Mouse (Mus musculus): ENCODE results near the gene Rdh5. TPM values are rescaled to one million over a fixed set of nuclear protein-coding genes. Genes with fewer than 3 reads are reported as not detected.

Gene Rdh5
- polyA plus RNA-seq (2016; fragmentation: Nextera tagmentation; extraction: Ambion mirVana), result 11.0 and 12.8 TPM in 2 replicates

GRCm38 (mm10) chr10:128922822-128923012, at the start of gene Rdh5:
Gene Rdh5 (minus strand): TSS chr10:128922888.
- Histone ChIP-seq H3K27me3 (ENCODE audit: poor library complexity, severe bottlenecking) (peaks cover 11% of the 10 kb centered on the region), H3K36me3 (replicated peaks) (peaks cover 7% of the 10 kb centered on the region), H3K9me3 (no peaks in the 10 kb centered on the region), H3K27ac (peak within 1 kb of the TSS; percentile 93), H3K4me3 (peak within 1 kb of the TSS; percentile 91), H3K4me1 (peaks cover 56% of the 10 kb centered on the region)
- 22% methylated on average over 1 of the region's 1 CpGs for WGBS
- no peak for DNase-seq (ENCODE audit: extremely low spot score, low spot score)

GRCm38 (mm10) chr10:128970740-128971250, 48.1 kb upstream of the Rdh5 start:
- Histone ChIP-seq H3K4me1 (no peaks in the 10 kb centered on the region), H3K27me3 (ENCODE audit: poor library complexity, severe bottlenecking) (no peaks in the 10 kb centered on the region), H3K9me3 (no peaks in the 10 kb centered on the region), H3K36me3 (replicated peaks) (no peaks in the 10 kb centered on the region), H3K27ac (no peak overlapping the region), H3K4me3 (no peak overlapping the region)
- no peak for DNase-seq (ENCODE audit: extremely low spot score, low spot score)
- 54% methylated on average over 1 of the region's 1 CpGs for WGBS

- no peaks in the 10 kb centered on the region for H3K27me3 ChIP-seq (ENCODE audit: poor library complexity, severe bottlenecking)
- no peak overlapping the region for H3K27ac ChIP-seq
- no peak for DNase-seq (ENCODE audit: extremely low spot score, low spot score)
- no peaks in the 10 kb centered on the region for H3K36me3 ChIP-seq (replicated peaks)
- WGBS, result 68% methylated on average over 1 of the region's 1 CpGs
- H3K9me3 ChIP-seq, result no peaks in the 10 kb centered on the region
- H3K4me1 ChIP-seq, result no peaks in the 10 kb centered on the region
- no peak overlapping the region for H3K4me3 ChIP-seq
These were observed 45.7 kb upstream of the Rdh5 start for GRCm38 (mm10) chr10:128968341-128968749.

GRCm38 (mm10) chr10:128965871-128966270, 43.2 kb upstream of the Rdh5 start:
- Histone ChIP-seq H3K4me3 (no peak overlapping the region), H3K9me3 (no peaks in the 10 kb centered on the region), H3K36me3 (replicated peaks) (no peaks in the 10 kb centered on the region), H3K27ac (no peak overlapping the region), H3K4me1 (no peaks in the 10 kb centered on the region), H3K27me3 (ENCODE audit: poor library complexity, severe bottlenecking) (no peaks in the 10 kb centered on the region)
- 88% methylated on average over 6 of the region's 6 CpGs for WGBS
- DNase-seq (ENCODE audit: extremely low spot score, low spot score), result no peak

GRCm38 (mm10) chr10:128964961-128965360, 42.3 kb upstream of the Rdh5 start:
- H3K36me3 ChIP-seq (replicated peaks), result no peaks in the 10 kb centered on the region
- WGBS, result 73% methylated on average over 2 of the region's 2 CpGs
- H3K9me3 ChIP-seq, result no peaks in the 10 kb centered on the region
- H3K27me3 ChIP-seq (ENCODE audit: poor library complexity, severe bottlenecking), result no peaks in the 10 kb centered on the region
- no peak for DNase-seq (ENCODE audit: extremely low spot score, low spot score)
- H3K27ac ChIP-seq, result no peak overlapping the region
- no peaks in the 10 kb centered on the region for H3K4me1 ChIP-seq
- no peak overlapping the region for H3K4me3 ChIP-seq

- Histone ChIP-seq H3K36me3 (replicated peaks) (no peaks in the 10 kb centered on the region), H3K4me1 (no peaks in the 10 kb centered on the region), H3K27ac (no peak within 1 kb of the TSS), H3K4me3 (no peak within 1 kb of the TSS), H3K9me3 (no peaks in the 10 kb centered on the region), H3K27me3 (ENCODE audit: poor library complexity, severe bottlenecking) (no peaks in the 10 kb centered on the region)
- DNase-seq (ENCODE audit: extremely low spot score, low spot score), result no peak
- WGBS, result 89% methylated on average over 12 of the region's 12 CpGs
These were observed 38.2 kb upstream of the Rdh5 start, which contains the start of gene Mettl7b for GRCm38 (mm10) chr10:128960590-128961584. Gene Mettl7b (minus strand): TSS chr10:128960988.

- no peaks in the 10 kb centered on the region for H3K27me3 ChIP-seq (ENCODE audit: poor library complexity, severe bottlenecking)
- H3K4me1 ChIP-seq, result no peaks in the 10 kb centered on the region
- no peak overlapping the region for H3K4me3 ChIP-seq
- no peak for DNase-seq (ENCODE audit: extremely low spot score, low spot score)
- no peaks in the 10 kb centered on the region for H3K9me3 ChIP-seq
- 81% methylated on average over 4 of the region's 4 CpGs for WGBS
- H3K36me3 ChIP-seq (replicated peaks), result no peaks in the 10 kb centered on the region
- no peak overlapping the region for H3K27ac ChIP-seq
These were observed 37.5 kb upstream of the Rdh5 start for GRCm38 (mm10) chr10:128960142-128960541.

GRCm38 (mm10) chr10:128958340-128958739, 35.7 kb upstream of the Rdh5 start:
- no peak overlapping the region for H3K27ac ChIP-seq
- H3K9me3 ChIP-seq, result no peaks in the 10 kb centered on the region
- no peaks in the 10 kb centered on the region for H3K4me1 ChIP-seq
- no peaks in the 10 kb centered on the region for H3K36me3 ChIP-seq (replicated peaks)
- DNase-seq (ENCODE audit: extremely low spot score, low spot score), result no peak
- WGBS, result 84% methylated on average over 10 of the region's 10 CpGs
- H3K4me3 ChIP-seq, result no peak overlapping the region
- no peaks in the 10 kb centered on the region for H3K27me3 ChIP-seq (ENCODE audit: poor library complexity, severe bottlenecking)

GRCm38 (mm10) chr10:128950208-128950887, 27.7 kb upstream of the Rdh5 start:
- Histone ChIP-seq H3K27ac (no peak overlapping the region), H3K4me1 (no peaks in the 10 kb centered on the region), H3K27me3 (ENCODE audit: poor library complexity, severe bottlenecking) (no peaks in the 10 kb centered on the region), H3K9me3 (no peaks in the 10 kb centered on the region), H3K36me3 (replicated peaks) (no peaks in the 10 kb centered on the region), H3K4me3 (no peak overlapping the region)
- WGBS, result 77% methylated on average over 16 of the region's 16 CpGs
- DNase-seq (ENCODE audit: extremely low spot score, low spot score), result no peak

GRCm38 (mm10) chr10:128947496-128947895, 24.8 kb upstream of the Rdh5 start:
- no peak for DNase-seq (ENCODE audit: extremely low spot score, low spot score)
- 90% methylated on average over 4 of the region's 4 CpGs for WGBS
- no peaks in the 10 kb centered on the region for H3K36me3 ChIP-seq (replicated peaks)
- no peak overlapping the region for H3K4me3 ChIP-seq
- H3K27ac ChIP-seq, result no peak overlapping the region
- H3K4me1 ChIP-seq, result no peaks in the 10 kb centered on the region
- H3K27me3 ChIP-seq (ENCODE audit: poor library complexity, severe bottlenecking), result no peaks in the 10 kb centered on the region
- no peaks in the 10 kb centered on the region for H3K9me3 ChIP-seq

- Histone ChIP-seq H3K4me1 (no peaks in the 10 kb centered on the region), H3K9me3 (no peaks in the 10 kb centered on the region), H3K27ac (no peak overlapping the region), H3K27me3 (ENCODE audit: poor library complexity, severe bottlenecking) (no peaks in the 10 kb centered on the region), H3K36me3 (replicated peaks) (no peaks in the 10 kb centered on the region), H3K4me3 (no peak overlapping the region)
- WGBS, result 16% methylated on average over 3 of the region's 3 CpGs
- DNase-seq (ENCODE audit: extremely low spot score, low spot score), result no peak
These were observed 23.0 kb upstream of the Rdh5 start for GRCm38 (mm10) chr10:128945675-128946074.

GRCm38 (mm10) chr10:128940475-128941061, 17.9 kb upstream of the Rdh5 start:
- no peak for DNase-seq (ENCODE audit: extremely low spot score, low spot score)
- Histone ChIP-seq H3K36me3 (replicated peaks) (no peaks in the 10 kb centered on the region), H3K4me1 (no peaks in the 10 kb centered on the region), H3K4me3 (no peak overlapping the region), H3K27me3 (ENCODE audit: poor library complexity, severe bottlenecking) (peaks cover 22% of the 10 kb centered on the region), H3K27ac (no peak overlapping the region), H3K9me3 (no peaks in the 10 kb centered on the region)
- WGBS, result 89% methylated on average over 10 of the region's 10 CpGs

- H3K36me3 ChIP-seq (replicated peaks), result no peaks in the 10 kb centered on the region
- no peaks in the 10 kb centered on the region for H3K9me3 ChIP-seq
- DNase-seq (ENCODE audit: extremely low spot score, low spot score), result no peak
- peaks cover 5% of the 10 kb centered on the region for H3K4me1 ChIP-seq
- H3K4me3 ChIP-seq, result no peak overlapping the region
- H3K27ac ChIP-seq, result no peak overlapping the region
- peaks cover 38% of the 10 kb centered on the region for H3K27me3 ChIP-seq (ENCODE audit: poor library complexity, severe bottlenecking)
- 77% methylated on average over 5 of the region's 5 CpGs for WGBS
These were observed 16.3 kb upstream of the Rdh5 start for GRCm38 (mm10) chr10:128938974-128939373.
